Mouse (Mus musculus) bone marrow, adult 2 months (tissue): ENCODE measurements around the gene Pgghg. TPM values are rescaled to one million over a fixed set of nuclear protein-coding genes. Genes with fewer than 3 reads are reported as not detected.

Source experiments
- H3K27ac ChIP-seq: fragments of 200-500 bp; 2 replicates; pipeline ENCODE4 v1.5.1; 2012; ENCODE audit warnings: low read depth, mild to moderate bottlenecking, control low read depth, inconsistent platforms, low read length; ENCODE audit not compliant: control insufficient read depth, poor library complexity, insufficient read depth
- H3K4me1 ChIP-seq: fragments of 200-500 bp; 2 replicates; pipeline ENCODE4 v1.6.1; 2011; ENCODE audit warnings: low read length; ENCODE audit not compliant: control insufficient read depth, insufficient read depth
- H3K4me3 ChIP-seq: fragments of 200-500 bp; replicated peaks from 2 replicates; pipeline ENCODE3; 2011; ENCODE audit warnings: mild to moderate bottlenecking, low read depth, low read length, control low read depth; ENCODE audit not compliant: control insufficient read depth
- CTCF ChIP-seq: fragments of 200-500 bp; IDR thresholded peaks from 2 replicates; pipeline ENCODE4 v1.5.1; 2011; ENCODE audit warnings: low read length, control low read depth; ENCODE audit not compliant: control insufficient read depth, insufficient read depth
- POLR2A ChIP-seq: fragments of 200-500 bp; IDR thresholded peaks from 2 replicates; pipeline ENCODE4 v1.6.1; 2011; ENCODE audit warnings: low read depth, mild to moderate bottlenecking, control low read depth, low read length, borderline replicate concordance; ENCODE audit not compliant: control insufficient read depth
- WGBS: fragments of 180-500 bp; shearing (Covaris S2); methylation state at CpG from one replicate; pipeline ENCODE4 v1.1.7; 2018; 5-methylcytosine and 5-hydroxymethylcytosine counted together
- polyA plus RNA-seq: library from polyadenylated mRNA; stranded (reverse); fragments of >200 nt; gene quantifications from 2 replicates; pipeline ENCODE4 v1.2.4, GENCODE M21; 2011; ENCODE audit warnings: low replicate concordance; ENCODE audit not compliant: missing spikeins, insufficient read depth, insufficient read length

The Pgghg gene
- polyA plus RNA-seq, 1 experiment = 13.3 TPM

GRCm38 (mm10) chr7:140946980-140947379 lies 5.8 kb downstream of the Pgghg start:
- no peak for TF ChIP-seq CTCF
- TF ChIP-seq POLR2A = no peak
- Histone ChIP-seq H3K4me1 (peaks cover 5% of the 10 kb centered on the region; the same call in 1 of the 2 replicates), H3K27ac (peak overlapping the region; percentile 3; the same call in 1 of the 2 replicates), H3K4me3 (no peak overlapping the region)
- 14% methylated on average over 7 of the region's 7 CpGs for WGBS

- TF ChIP-seq CTCF (no peak), POLR2A (no peak)
- no peak overlapping the region for H3K27ac ChIP-seq
- peaks cover 4% of the 10 kb centered on the region; the same call in 1 of the 2 replicates for H3K4me1 ChIP-seq
- no peak overlapping the region for H3K4me3 ChIP-seq
- WGBS = 79% methylated on average over 8 of the region's 8 CpGs
These were observed 7.0 kb downstream of the Pgghg start for GRCm38 (mm10) chr7:140948161-140948560.

GRCm38 (mm10) chr7:140949255-140949654 lies 8.1 kb downstream of the Pgghg start:
- TF ChIP-seq POLR2A (no peak), CTCF (no peak)
- H3K4me1 ChIP-seq = peaks cover 6% of the 10 kb centered on the region; the same call in 1 of the 2 replicates
- no peak overlapping the region for H3K4me3 ChIP-seq
- 76% methylated on average over 6 of the region's 6 CpGs for WGBS
- H3K27ac ChIP-seq = no peak overlapping the region

- Histone ChIP-seq H3K4me3 (no peak within 1 kb of the TSS), H3K4me1 (peaks cover 6% of the 10 kb centered on the region; the same call in 1 of the 2 replicates), H3K27ac (no peak within 1 kb of the TSS)
- TF ChIP-seq CTCF = no peak
- TF ChIP-seq POLR2A = no peak
- 82% methylated on average over 16 of the region's 16 CpGs for WGBS
These were observed 8.8 kb downstream of the Pgghg start, which contains the start of gene Ifitm5 for GRCm38 (mm10) chr7:140949824-140950530. Gene Ifitm5 (minus strand): TSS chr7:140950291.

- 87% methylated on average over 8 of the region's 8 CpGs for WGBS
- H3K4me3 ChIP-seq = no peak overlapping the region
- peaks cover 6% of the 10 kb centered on the region; the same call in 1 of the 2 replicates for H3K4me1 ChIP-seq
- H3K27ac ChIP-seq = no peak overlapping the region
- TF ChIP-seq POLR2A = no peak
- no peak for TF ChIP-seq CTCF
These were observed 9.9 kb downstream of the Pgghg start for GRCm38 (mm10) chr7:140951051-140951450.

GRCm38 (mm10) chr7:140951765-140952164 lies 10.6 kb downstream of the Pgghg start:
- TF ChIP-seq CTCF (no peak), POLR2A (no peak)
- no peak overlapping the region for H3K4me3 ChIP-seq
- 75% methylated on average over 6 of the region's 6 CpGs for WGBS
- H3K4me1 ChIP-seq = peaks cover 7% of the 10 kb centered on the region
- H3K27ac ChIP-seq = no peak overlapping the region

- TF ChIP-seq CTCF (no peak), POLR2A (no peak)
- Histone ChIP-seq H3K4me3 (no peak overlapping the region), H3K4me1 (peaks cover 5% of the 10 kb centered on the region), H3K27ac (no peak overlapping the region)
- WGBS = 74% methylated on average over 7 of the region's 7 CpGs
These were observed 11.2 kb downstream of the Pgghg start for GRCm38 (mm10) chr7:140952441-140952840.

GRCm38 (mm10) chr7:140953133-140953532 lies 11.9 kb downstream of the Pgghg start:
- Histone ChIP-seq H3K27ac (peak overlapping the region; percentile 39), H3K4me1 (peaks cover 5% of the 10 kb centered on the region), H3K4me3 (no peak overlapping the region)
- no peak for TF ChIP-seq CTCF
- WGBS = 40% methylated on average over 11 of the region's 11 CpGs

GRCm38 (mm10) chr7:140953800-140954732 lies 12.9 kb downstream of the Pgghg start:
- peaks cover 5% of the 10 kb centered on the region for H3K4me1 ChIP-seq
- peak overlapping the region; percentile 61 for H3K4me3 ChIP-seq
- H3K27ac ChIP-seq = peak overlapping the region; percentile 89
- 12% methylated on average over 15 of the region's 15 CpGs for WGBS
- TF ChIP-seq CTCF (no peak), POLR2A (no peak)
